Mouse (Mus musculus) lung, postnatal 0 days (tissue): ENCODE measurements around the gene Rgs8.

Experiments used
- CTCF ChIP-seq: IDR thresholded peaks from 2 replicates; pipeline ENCODE4 v1.5.1; 2016; ENCODE audit warnings: antibody characterized with exemption, mild to moderate bottlenecking
- EP300 ChIP-seq: IDR thresholded peaks from 2 replicates; pipeline ENCODE4 v1.6.1; 2016; ENCODE audit warnings: antibody characterized with exemption, mild to moderate bottlenecking, control low read depth

GRCm38 (mm10) chr1:153717990-153718389, 65.2 kb downstream of the Rgs8 start:
- TF ChIP-seq EP300 = no peak
- no peak for TF ChIP-seq CTCF
